Mouse (Mus musculus): Measurements from ENCODE around the gene Krtap19-3. TPM values are rescaled to one million over a fixed set of nuclear protein-coding genes. Genes with fewer than 3 reads are reported as not detected.

Krtap19-3 gene
- polyA plus RNA-seq, 1 experiment from 2014 or later: not detected

DNA sequence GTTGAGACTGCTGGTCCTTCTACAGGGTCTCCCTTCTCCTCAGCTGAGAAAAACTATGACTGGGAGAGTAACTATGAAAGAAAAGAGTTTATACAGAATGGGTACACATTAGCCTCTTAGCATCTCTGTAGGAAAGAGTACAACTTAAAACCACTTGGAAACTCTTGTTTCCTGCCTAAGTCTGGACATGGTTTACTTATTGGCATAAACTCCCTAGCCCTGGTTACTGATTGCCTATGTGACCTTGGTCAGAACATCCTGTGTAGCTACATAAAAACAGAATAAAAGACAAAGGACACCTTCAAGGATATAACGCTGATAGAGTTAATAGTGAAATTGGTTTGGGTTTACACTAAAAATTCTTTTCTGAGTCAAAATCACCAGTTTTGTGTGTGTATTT is 30.5 kb downstream of the Krtap19-3 start:
- Histone ChIP-seq H3K27me3 (ENCODE audit: control insufficient read depth, insufficient read depth, low read depth, low read length) (no peaks in the 10 kb centered on the region), H3K9me3 (ENCODE audit: control insufficient read depth, low read length) (no peaks in the 10 kb centered on the region), H3K4me3 (ENCODE audit: low read length) (no peak overlapping the region), H3K4me1 (replicated peaks; ENCODE audit: control insufficient read depth, insufficient read depth, low read length) (no peaks in the 10 kb centered on the region), H3K4me2 (ENCODE audit: low read depth, low read length) (no peak overlapping the region), H3K36me3 (ENCODE audit: control insufficient read depth, insufficient read depth, low read length) (no peaks in the 10 kb centered on the region), H3K27ac (ENCODE audit: low read length) (no peak overlapping the region), H3K9ac (ENCODE audit: low read length) (no peak overlapping the region)
- 84% methylated on average over 1 of the region's 1 CpGs for WGBS
- no peak for ATAC-seq (ENCODE audit: low read depth)

Other genes starting within 250 kb of the Krtap19-3 start
- not detected in 2 replicates for gene Krtap26-1, start 230.2 kb downstream of the Krtap19-3 start, polyA plus RNA-seq (2015; fragmentation: Nextera tagmentation; extraction: Ambion mirVana)
- gene Krtap27-1, start 206.4 kb downstream of the Krtap19-3 start, polyA plus RNA-seq (2015; fragmentation: Nextera tagmentation; extraction: Ambion mirVana): not detected in 2 replicates
- gene 2310061N02Rik, start 170.1 kb downstream of the Krtap19-3 start, polyA plus RNA-seq (2015; fragmentation: Nextera tagmentation; extraction: Ambion mirVana): not detected in 2 replicates
- gene Krtap13-1, start 149.2 kb downstream of the Krtap19-3 start, polyA plus RNA-seq (2015; fragmentation: Nextera tagmentation; extraction: Ambion mirVana): not detected in 2 replicates
- gene Krtap13, start 126.4 kb downstream of the Krtap19-3 start, polyA plus RNA-seq (2015; fragmentation: Nextera tagmentation; extraction: Ambion mirVana): 1.9 TPM in 1 of 2 replicates, not detected in the other
- 1.7 TPM in 1 of 2 replicates, not detected in the other for gene 2310034C09Rik, start 119.2 kb downstream of the Krtap19-3 start, polyA plus RNA-seq (2015; fragmentation: Nextera tagmentation; extraction: Ambion mirVana)
- not detected in 2 replicates for gene 2310057N15Rik, start 103.8 kb downstream of the Krtap19-3 start, polyA plus RNA-seq (2015; fragmentation: Nextera tagmentation; extraction: Ambion mirVana)
- not detected in 2 replicates for gene Gm5965, start 100.1 kb downstream of the Krtap19-3 start, polyA plus RNA-seq (2015; fragmentation: Nextera tagmentation; extraction: Ambion mirVana)
- gene Gm20741, start 65.8 kb downstream of the Krtap19-3 start, polyA plus RNA-seq (2015; fragmentation: Nextera tagmentation; extraction: Ambion mirVana): 0.94 TPM in 1 of 2 replicates, not detected in the other
- gene Krtap15, start 57.8 kb downstream of the Krtap19-3 start, polyA plus RNA-seq (2015; fragmentation: Nextera tagmentation; extraction: Ambion mirVana): not detected in 2 replicates
- gene Krtap14, start 51.9 kb downstream of the Krtap19-3 start, polyA plus RNA-seq (2015; fragmentation: Nextera tagmentation; extraction: Ambion mirVana): not detected in 2 replicates
- not detected in 2 replicates for gene Krtap19-1, start 8.6 kb downstream of the Krtap19-3 start, polyA plus RNA-seq (2015; fragmentation: Nextera tagmentation; extraction: Ambion mirVana)
- gene Krtap19-2, start 3.8 kb downstream of the Krtap19-3 start, polyA plus RNA-seq (2015; fragmentation: Nextera tagmentation; extraction: Ambion mirVana): not detected in 2 replicates
- not detected in 2 replicates for gene Krtap19-4, start 7.1 kb upstream of the Krtap19-3 start, polyA plus RNA-seq (2015; fragmentation: Nextera tagmentation; extraction: Ambion mirVana)
- not detected in 2 replicates for gene Krtap19-5, start 18.4 kb upstream of the Krtap19-3 start, polyA plus RNA-seq (2015; fragmentation: Nextera tagmentation; extraction: Ambion mirVana)
- not detected in 2 replicates for gene Krtap19-9b, start 54.2 kb upstream of the Krtap19-3 start, polyA plus RNA-seq (2015; fragmentation: Nextera tagmentation; extraction: Ambion mirVana)
- not detected in 2 replicates for gene Krtap16-3, start 84.8 kb upstream of the Krtap19-3 start, polyA plus RNA-seq (2015; fragmentation: Nextera tagmentation; extraction: Ambion mirVana)
- gene Krtap22-2, start 132.7 kb upstream of the Krtap19-3 start, polyA plus RNA-seq (2015; fragmentation: Nextera tagmentation; extraction: Ambion mirVana): not detected in 2 replicates
- gene Gm10229, start 137.2 kb upstream of the Krtap19-3 start, polyA plus RNA-seq (2015; fragmentation: Nextera tagmentation; extraction: Ambion mirVana): not detected in 2 replicates
- not detected in 2 replicates for gene Krtap6-1, start 153.7 kb upstream of the Krtap19-3 start, polyA plus RNA-seq (2015; fragmentation: Nextera tagmentation; extraction: Ambion mirVana)
- gene Gm10228, start 163.4 kb upstream of the Krtap19-3 start, polyA plus RNA-seq (2015; fragmentation: Nextera tagmentation; extraction: Ambion mirVana): not detected in 2 replicates
- not detected in 2 replicates for gene Krtap6-5, start 169.8 kb upstream of the Krtap19-3 start, polyA plus RNA-seq (2015; fragmentation: Nextera tagmentation; extraction: Ambion mirVana)
- gene 1110025L11Rik, start 186.0 kb upstream of the Krtap19-3 start, polyA plus RNA-seq (2015; fragmentation: Nextera tagmentation; extraction: Ambion mirVana): not detected in 2 replicates
- not detected in 2 replicates for gene Krtap6-3, start 206.0 kb upstream of the Krtap19-3 start, polyA plus RNA-seq (2015; fragmentation: Nextera tagmentation; extraction: Ambion mirVana)